Mouse (Mus musculus): ENCODE data around the gene Kcnq4. TPM values are rescaled to one million over a fixed set of nuclear protein-coding genes. Genes with fewer than 3 reads are reported as not detected.

The Kcnq4 gene
- total and polyA plus RNA-seq, 3 experiments = 0.05 TPM; not detected in 2

GRCm38 (mm10) chr4:120689317-120689716, 59.1 kb downstream of the Kcnq4 start:
- Histone ChIP-seq H3K36me3 (replicated peaks) (no peaks in the 10 kb centered on the region), H3K4me3 (ENCODE audit: low read depth, low read length) (no peak overlapping the region), H3K4me1 (ENCODE audit: insufficient read depth, low read depth, low read length) (peaks cover 4% of the 10 kb centered on the region), H3K27me3 (ENCODE audit: insufficient read depth, low read length) (peaks cover 16% of the 10 kb centered on the region), H3K9me3 (replicated peaks) (no peaks in the 10 kb centered on the region)
- no peak for ATAC-seq (ENCODE audit: extremely low read depth, insufficient number of reproducible peaks, low FRiP score, poor library complexity, severe bottlenecking)
- no peak for TF ChIP-seq GATA2 (IDR thresholded peaks at IDR 0.05; ENCODE audit: borderline replicate concordance, low read depth, low read length)
- TF ChIP-seq POLR2AphosphoS5 (IDR thresholded peaks at IDR 0.05; ENCODE audit: insufficient replicate concordance, low read depth, low read length) = no peak
- TF ChIP-seq TAL1 (conservative IDR thresholded peaks at IDR 0.05; ENCODE audit: low read depth, low read length) = no peak
- TF ChIP-seq CTCF (IDR thresholded peaks at IDR 0.05; ENCODE audit: low read depth, low read length) = no peak
- TF ChIP-seq GATA1 (IDR thresholded peaks at IDR 0.05; ENCODE audit: borderline replicate concordance, low read length) = no peak
- DNase-seq (ENCODE audit: low spot score) = no peak

GRCm38 (mm10) chr4:120687282-120687681, 61.1 kb downstream of the Kcnq4 start:
- Histone ChIP-seq H3K36me3 (replicated peaks) (no peaks in the 10 kb centered on the region), H3K4me3 (ENCODE audit: low read depth, low read length) (no peak overlapping the region), H3K4me1 (ENCODE audit: insufficient read depth, low read depth, low read length) (peaks cover 24% of the 10 kb centered on the region), H3K9me3 (replicated peaks) (no peaks in the 10 kb centered on the region), H3K27me3 (ENCODE audit: insufficient read depth, low read length) (peaks cover 7% of the 10 kb centered on the region; the same call in 1 of the 2 replicates)
- no peak for TF ChIP-seq POLR2AphosphoS5 (IDR thresholded peaks at IDR 0.05; ENCODE audit: insufficient replicate concordance, low read depth, low read length)
- no peak for TF ChIP-seq TAL1 (conservative IDR thresholded peaks at IDR 0.05; ENCODE audit: low read depth, low read length)
- TF ChIP-seq GATA2 (IDR thresholded peaks at IDR 0.05; ENCODE audit: borderline replicate concordance, low read depth, low read length) = no peak
- TF ChIP-seq GATA1 (IDR thresholded peaks at IDR 0.05; ENCODE audit: borderline replicate concordance, low read length) = no peak
- TF ChIP-seq CTCF (IDR thresholded peaks at IDR 0.05; ENCODE audit: low read depth, low read length) = no peak
- ATAC-seq (ENCODE audit: extremely low read depth, insufficient number of reproducible peaks, low FRiP score, poor library complexity, severe bottlenecking) = no peak
- DNase-seq (ENCODE audit: low spot score) = no peak

DNA sequence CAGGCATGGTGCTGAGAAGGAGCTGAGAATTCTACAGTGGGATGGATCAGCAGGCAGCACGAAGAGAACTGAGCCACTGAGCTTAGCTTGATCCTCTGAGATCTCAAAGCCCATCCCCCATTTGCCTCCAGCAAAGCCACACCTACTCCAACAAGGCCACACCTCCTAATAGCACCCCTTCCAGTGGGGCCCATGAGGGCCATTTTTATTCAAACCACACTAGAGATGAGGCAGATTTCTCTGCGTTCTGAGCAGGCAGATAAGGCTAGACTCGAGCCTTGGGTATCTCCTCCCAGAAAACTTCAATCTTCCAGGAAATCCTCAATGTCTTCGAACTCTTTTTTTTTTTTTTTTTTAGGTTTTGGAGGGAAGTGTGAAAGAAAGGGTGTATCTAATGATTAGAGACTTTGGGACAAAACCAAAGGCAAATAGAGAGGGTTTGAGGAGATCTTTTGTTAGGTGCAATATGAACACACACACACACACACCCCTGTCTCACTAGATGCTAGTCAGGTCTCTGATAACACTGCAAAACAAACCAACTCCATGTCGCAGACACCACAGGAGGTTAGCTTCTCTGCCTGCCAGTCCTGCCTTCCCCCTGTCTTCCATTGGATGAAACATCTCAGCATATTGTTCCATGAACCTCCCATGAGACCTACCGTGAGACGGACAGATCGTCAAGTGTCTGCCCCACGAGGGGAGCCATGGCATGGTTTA, 65.0 kb downstream of the Kcnq4 start:
- TF ChIP-seq POLR2AphosphoS5 (IDR thresholded peaks at IDR 0.05; ENCODE audit: insufficient replicate concordance, low read depth, low read length) = no peak
- peak; percentile 41; the same call in 1 of the 2 replicates for TF ChIP-seq TAL1 (conservative IDR thresholded peaks at IDR 0.05; ENCODE audit: low read depth, low read length)
- TF ChIP-seq CTCF (IDR thresholded peaks at IDR 0.05; ENCODE audit: low read depth, low read length) = no peak
- TF ChIP-seq GATA1 (IDR thresholded peaks at IDR 0.05; ENCODE audit: borderline replicate concordance, low read length) = no peak
- no peak for TF ChIP-seq GATA2 (IDR thresholded peaks at IDR 0.05; ENCODE audit: borderline replicate concordance, low read depth, low read length)
- ATAC-seq (ENCODE audit: extremely low read depth, insufficient number of reproducible peaks, low FRiP score, poor library complexity, severe bottlenecking) (peak; percentile 78), DNase-seq (ENCODE audit: low spot score) (peak; percentile 50)
- Histone ChIP-seq H3K9me3 (replicated peaks) (peaks cover 3% of the 10 kb centered on the region; the same call in 1 of the 2 replicates), H3K27me3 (ENCODE audit: insufficient read depth, low read length) (no peaks in the 10 kb centered on the region), H3K4me1 (ENCODE audit: insufficient read depth, low read depth, low read length) (peaks cover 54% of the 10 kb centered on the region), H3K4me3 (ENCODE audit: low read depth, low read length) (peak overlapping the region; percentile 20; the same call in 1 of the 2 replicates), H3K36me3 (replicated peaks) (no peaks in the 10 kb centered on the region)

- peaks cover 3% of the 10 kb centered on the region; the same call in 1 of the 2 replicates for H3K9me3 ChIP-seq (replicated peaks)
- H3K4me1 ChIP-seq (ENCODE audit: insufficient read depth, low read depth, low read length) = peaks cover 60% of the 10 kb centered on the region
- H3K4me3 ChIP-seq (ENCODE audit: low read depth, low read length) = no peak overlapping the region; the same call in 1 of the 2 replicates
- DNase-seq (ENCODE audit: low spot score) (peak; percentile 54), ATAC-seq (ENCODE audit: extremely low read depth, insufficient number of reproducible peaks, low FRiP score, poor library complexity, severe bottlenecking) (no peak)
- no peaks in the 10 kb centered on the region for H3K27me3 ChIP-seq (ENCODE audit: insufficient read depth, low read length)
- no peaks in the 10 kb centered on the region for H3K36me3 ChIP-seq (replicated peaks)
- TF ChIP-seq POLR2AphosphoS5 (IDR thresholded peaks at IDR 0.05; ENCODE audit: insufficient replicate concordance, low read depth, low read length) (no peak), CTCF (IDR thresholded peaks at IDR 0.05; ENCODE audit: low read depth, low read length) (peak; percentile 75)
Observed at GRCm38 (mm10) chr4:120682168-120682567, 66.2 kb downstream of the Kcnq4 start.

DNA sequence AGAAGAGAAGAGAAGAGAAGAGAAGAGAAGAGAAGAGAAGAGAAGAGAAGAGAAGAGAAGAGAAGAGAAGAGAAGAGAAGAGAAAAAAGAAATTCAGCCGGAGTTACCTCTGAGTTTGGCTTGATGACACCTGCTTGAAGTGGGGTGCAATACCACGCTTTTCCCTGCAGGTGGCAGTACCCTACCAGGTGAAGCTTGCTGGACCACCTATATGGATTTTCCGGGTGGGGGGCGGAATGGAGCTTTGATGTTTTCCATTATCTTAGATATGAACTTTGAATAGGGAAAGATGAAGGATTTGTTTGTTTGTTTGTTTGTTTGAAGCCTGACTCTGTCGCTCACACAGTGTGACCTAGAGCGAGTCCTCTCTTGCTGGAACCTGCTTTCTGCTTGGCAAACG, 67.5 kb downstream of the Kcnq4 start:
- peak overlapping the region; percentile 8; the same call in 1 of the 2 replicates for H3K4me3 ChIP-seq (ENCODE audit: low read depth, low read length)
- H3K4me1 ChIP-seq (ENCODE audit: insufficient read depth, low read depth, low read length) = peaks cover 68% of the 10 kb centered on the region
- DNase-seq (ENCODE audit: low spot score) = no peak
- no peak for ATAC-seq (ENCODE audit: extremely low read depth, insufficient number of reproducible peaks, low FRiP score, poor library complexity, severe bottlenecking)
- TF ChIP-seq CTCF (IDR thresholded peaks at IDR 0.05; ENCODE audit: low read depth, low read length) (peak; percentile 59), GATA2 (IDR thresholded peaks at IDR 0.05; ENCODE audit: borderline replicate concordance, low read depth, low read length) (no peak)
- no peaks in the 10 kb centered on the region for H3K27me3 ChIP-seq (ENCODE audit: insufficient read depth, low read length)
- no peaks in the 10 kb centered on the region for H3K36me3 ChIP-seq (replicated peaks)
- H3K9me3 ChIP-seq (replicated peaks) = peaks cover 3% of the 10 kb centered on the region; the same call in 1 of the 2 replicates

GRCm38 (mm10) chr4:120675640-120676039, 72.8 kb downstream of the Kcnq4 start:
- Histone ChIP-seq H3K9me3 (replicated peaks) (peaks cover 3% of the 10 kb centered on the region; the same call in 1 of the 2 replicates), H3K4me3 (ENCODE audit: low read depth, low read length) (no peak overlapping the region; the same call in 1 of the 2 replicates), H3K4me1 (ENCODE audit: insufficient read depth, low read depth, low read length) (peaks cover 82% of the 10 kb centered on the region), H3K36me3 (replicated peaks) (no peaks in the 10 kb centered on the region), H3K27me3 (ENCODE audit: insufficient read depth, low read length) (no peaks in the 10 kb centered on the region)
- DNase-seq (ENCODE audit: low spot score) = no peak
- no peak for ATAC-seq (ENCODE audit: extremely low read depth, insufficient number of reproducible peaks, low FRiP score, poor library complexity, severe bottlenecking)
- TF ChIP-seq GATA1 (IDR thresholded peaks at IDR 0.05; ENCODE audit: borderline replicate concordance, low read length) (no peak), POLR2AphosphoS5 (IDR thresholded peaks at IDR 0.05; ENCODE audit: insufficient replicate concordance, low read depth, low read length) (no peak)
